Mouse (Mus musculus) MEL (cell line): Measurements from ENCODE around the gene Arsb.

Source experiments
- CHD1 ChIP-seq: IDR thresholded peaks from 2 replicates; pipeline ENCODE4 v1.6.1; 2012; ENCODE audit warnings: low read depth, mild to moderate bottlenecking, inconsistent platforms, low read length, improper control_type of control experiment
- CTCF ChIP-seq, 3 experiments: IDR thresholded peaks in 2 of 3; conservative IDR thresholded peaks in 1 of 3; 2 replicates each; pipeline ENCODE4 v1.5.1; 2011 to 2012; ENCODE audit warnings: low read length in 3 of 3, low read depth in 2 of 3, mild to moderate bottlenecking in 2 of 3, improper control_type of control experiment in 1 of 3, inconsistent platforms in 1 of 3, mixed read lengths in 1 of 3, moderate library complexity in 1 of 3; ENCODE audit not compliant: control insufficient read depth in 1 of 3, insufficient read depth in 1 of 3, poor library complexity in 1 of 3, severe bottlenecking in 1 of 3
- EP300 ChIP-seq, 2 experiments: IDR thresholded peaks; 2 replicates each; pipeline ENCODE4 v1.6.1; 2011; ENCODE audit warnings: improper control_type of control experiment in 2 of 2, low read length in 2 of 2, low read depth in 1 of 2, mild to moderate bottlenecking in 1 of 2
- GATA1 ChIP-seq: IDR thresholded peaks from 2 replicates; pipeline ENCODE4 v1.6.1; 2011; ENCODE audit warnings: low read depth, low read length, improper control_type of control experiment
- MAX ChIP-seq: IDR thresholded peaks from 2 replicates; pipeline ENCODE4 v1.6.1; 2011; ENCODE audit warnings: low read length, improper control_type of control experiment
- MEF2A ChIP-seq: IDR thresholded peaks from 2 replicates; pipeline ENCODE4 v1.6.1; 2014; ENCODE audit warnings: low read depth, mild to moderate bottlenecking, inconsistent platforms, low read length, improper control_type of control experiment; ENCODE audit not compliant: poor library complexity, insufficient replicate concordance, severe bottlenecking; ENCODE audit errors: extremely low read depth
- NELFE ChIP-seq: IDR thresholded peaks from 2 replicates; pipeline ENCODE4 v1.6.1; 2011; ENCODE audit warnings: low read depth, low read length, improper control_type of control experiment
- POLR2A ChIP-seq, 2 experiments: IDR thresholded peaks; 2 replicates each; pipeline ENCODE4 v1.6.1; 2011 to 2012; ENCODE audit warnings: low read length in 2 of 2, mild to moderate bottlenecking in 2 of 2, control low read depth in 1 of 2, improper control_type of control experiment in 1 of 2, low read depth in 1 of 2, moderate library complexity in 1 of 2; ENCODE audit not compliant: control insufficient read depth in 1 of 2, insufficient read depth in 1 of 2, poor library complexity in 1 of 2
- POLR2AphosphoS5 ChIP-seq: IDR thresholded peaks from 2 replicates; pipeline ENCODE4 v1.6.1; 2012; ENCODE audit warnings: low read depth, borderline replicate concordance, mild to moderate bottlenecking, inconsistent platforms, low read length, moderate library complexity, mixed read lengths
- TBP ChIP-seq: IDR thresholded peaks from 2 replicates; pipeline ENCODE4 v1.8.0; 2011; ENCODE audit warnings: low read depth, low read length, improper control_type of control experiment
- ZKSCAN1 ChIP-seq: IDR thresholded peaks from 2 replicates; pipeline ENCODE4 v1.6.1; 2012; ENCODE audit warnings: low read depth, mild to moderate bottlenecking, inconsistent platforms, low read length, improper control_type of control experiment, moderate library complexity

GRCm38 (mm10) chr13:93940742-93941531 lies 169.5 kb downstream of the Arsb start:
- no peak for TF ChIP-seq CTCF (IDR thresholded peaks at IDR 0.05 in 2 of 3, conservative IDR thresholded peaks at IDR 0.05 in 1 of 3; ENCODE audit: control insufficient read depth in 1 of 3, insufficient read depth in 1 of 3, low read depth in 2 of 3, low read length in 3 of 3, poor library complexity in 1 of 3, severe bottlenecking in 1 of 3)
- TF ChIP-seq TBP: no peak
- TF ChIP-seq MEF2A: no peak
- TF ChIP-seq POLR2A (IDR thresholded peaks at IDR 0.05; ENCODE audit: control insufficient read depth in 1 of 2, insufficient read depth in 1 of 2, low read depth in 1 of 2, low read length in 2 of 2, poor library complexity in 1 of 2): no peak
- TF ChIP-seq NELFE: no peak
- no peak for TF ChIP-seq ZKSCAN1
- TF ChIP-seq CHD1: no peak
- no peak for TF ChIP-seq EP300 (IDR thresholded peaks at IDR 0.05; ENCODE audit: low read depth in 1 of 2, low read length in 2 of 2)
- TF ChIP-seq POLR2AphosphoS5: no peak
- TF ChIP-seq GATA1: no peak
- no peak for TF ChIP-seq MAX
